In genomic region chr7:67632380-67632779, GRCm38 (mm10) we compare ENCODE assay signal across 13 mouse cellular contexts. TPM values are rescaled to one million over a fixed set of nuclear protein-coding genes. Genes with fewer than 3 reads are reported as not detected.
DNase-seq lines count a peak whose midpoint lies in the region; ATAC-seq and TF ChIP-seq lines count a peak whose summit lies in the region.
"Had no signal": no experiment of that assay in that cellular context is flagged by ENCODE, and none has a peak within 500 bp of the region (broad histone marks: within the 10 kb centered on the region; RNA-seq: fewer than 3 reads in every experiment).

No protein-coding gene starts in this region.

- DNase-seq in CD4-positive, CD25-positive, alpha-beta regulatory T cell, adult 2 months (ENCODE audit: low read depth, low spot score): peak; percentile 53
- no peak for DNase-seq in left cerebral cortex, adult 2 months (ENCODE audit: extremely low spot score in 1 of 2, low spot score in 2 of 2)
- DNase-seq in left cerebral cortex, adult 18-20 months (ENCODE audit: low spot score in 2 of 2): no peak
- DNase-seq in 3T3-L1 (ENCODE audit: low read depth, low spot score): peak; percentile 12
- DNase-seq in urinary bladder, postnatal 4 days (ENCODE audit: low spot score in 2 of 2): no peak
- no peak for DNase-seq in layer of hippocampus, adult 9-11 months
- DNase-seq: cerebellum, adult 9-10 months; gastrocnemius, postnatal 25 days had no signal

- intact Hi-C loops in left cerebral cortex, adult 2 months (cut with DNase I): loop anchor here (5.0 kb wide), 1 partner anchor 790 kb away; no protein-coding TSS in a partner anchor

- no peak for ATAC-seq in CD4-positive, CD25-positive, alpha-beta regulatory T cell, adult 4 months

- H3K27ac ChIP-seq in left cerebral cortex, adult 2 months: no peak overlapping the region
- H3K27ac ChIP-seq in bone marrow macrophage, adult 2 months (ENCODE audit: insufficient read depth, low read depth, low read length): no peak overlapping the region
- H3K27ac ChIP-seq: hindbrain, embryonic 10.5 days; midbrain, embryonic 10.5 days; neural tube, embryonic 13.5 days had no signal

- H3K4me3 ChIP-seq in left cerebral cortex, adult 2 months: no peak overlapping the region
- H3K4me3 ChIP-seq in bone marrow macrophage, adult 2 months (ENCODE audit: insufficient read depth, low read length): no peak overlapping the region
- H3K4me3 ChIP-seq: hindbrain, embryonic 10.5 days; midbrain, embryonic 10.5 days; neural tube, embryonic 13.5 days had no signal

- TF ChIP-seq CTCF in left cerebral cortex, adult 2 months (IDR thresholded peaks at IDR 0.05): peak; percentile 44
- TF ChIP-seq CTCF in bone marrow macrophage, adult 2 months (IDR thresholded peaks at IDR 0.05; ENCODE audit: low read depth, low read length): peak; percentile 14; the same call in 1 of the 2 replicates

- no peak for TF ChIP-seq POLR2A in bone marrow macrophage, adult 2 months (IDR thresholded peaks at IDR 0.05; ENCODE audit: borderline replicate concordance, low read depth, low read length)

- H3K4me1 ChIP-seq in bone marrow macrophage, adult 2 months (ENCODE audit: control insufficient read depth, insufficient read depth, low read length): no peaks in the 10 kb centered on the region
- H3K4me1 ChIP-seq: hindbrain, embryonic 10.5 days; midbrain, embryonic 10.5 days; neural tube, embryonic 13.5 days had no signal

RNA-seq across cellular contexts. Expression of gene Lrrc28, which starts 12.7 kb away (rescaled TPM):
- 10 to 100 TPM; 16.8 to 23.5 TPM for polyA plus RNA-seq in CD4-positive, CD25-positive, alpha-beta regulatory T cell, adult 4 months (2017; shearing (Covaris generic))
- 10 to 100 TPM; 36.9 to 38.1 TPM for total RNA-seq in left cerebral cortex, adult 2 months (2021)
- 10 to 100 TPM; 28.2 to 32.2 TPM for total RNA-seq in left cerebral cortex, adult 18-20 months (2021)
- 7.9 and 12.2 TPM in 2 replicates for polyA plus RNA-seq in bone marrow macrophage, adult 2 months (2012; ENCODE audit: insufficient read depth, insufficient read length, missing spikeins)

RNA-seq across cellular contexts. Expression of gene Ttc23, which starts 14.8 kb away (rescaled TPM):
- 1 to 10 TPM; 1.7 to 1.8 TPM for polyA plus RNA-seq in CD4-positive, CD25-positive, alpha-beta regulatory T cell, adult 4 months (2017; shearing (Covaris generic))
- 1 to 10 TPM; 6.1 to 9.0 TPM for total RNA-seq in left cerebral cortex, adult 2 months (2021)
- total RNA-seq in left cerebral cortex, adult 18-20 months (2021): 1 to 10 TPM; 4.9 to 7.9 TPM
- 0.80 and 1.8 TPM in 2 replicates for polyA plus RNA-seq in bone marrow macrophage, adult 2 months (2012; ENCODE audit: insufficient read depth, insufficient read length, missing spikeins)

Comparison
In these comparisons a context has a peak if more than half of its experiments do, and no peak if none do; other contexts are left out.
1. DNase-seq: peak in CD4-positive, CD25-positive, alpha-beta regulatory T cell, adult 2 months (single experiment) and 3T3-L1 (single experiment); none in left cerebral cortex, adult 2 months (0 of 2), left cerebral cortex, adult 18-20 months (0 of 2), urinary bladder, postnatal 4 days (0 of 2) and layer of hippocampus, adult 9-11 months (single experiment).